Mouse (Mus musculus) intestine, embryonic 15.5 days (tissue): ENCODE measurements around the gene Rhbdd3. TPM values are rescaled to one million over a fixed set of nuclear protein-coding genes. Genes with fewer than 3 reads are reported as not detected.
"Not testable (repeated sequence)": the region's sequence is repeated elsewhere in the genome, so short reads cannot be mapped to it uniquely, and the experiment has no call there.

Source experiments
- ATAC-seq: fragments of 200-750 bp; cut with Nextera tagmentation; 2 replicates; pipeline ENCODE4 v1.8.0; 2017; ENCODE audit warnings: moderate TSS enrichment, moderate library complexity
- H3K27ac ChIP-seq: fragments of 300-500 bp; sonication (generic); 2 replicates; pipeline ENCODE4 v1.5.1; 2015; ENCODE audit warnings: mild to moderate bottlenecking, inconsistent platforms
- H3K27me3 ChIP-seq: fragments of 300-500 bp; sonication (generic); replicated peaks from 2 replicates; pipeline ENCODE4 v1.6.1; 2015; ENCODE audit warnings: inconsistent platforms
- H3K36me3 ChIP-seq: fragments of 300-500 bp; sonication (generic); 2 replicates; pipeline ENCODE4 v1.6.1; 2015; ENCODE audit warnings: inconsistent platforms
- H3K4me1 ChIP-seq: fragments of 300-500 bp; sonication (generic); replicated peaks from 2 replicates; pipeline ENCODE4 v1.6.1; 2015; ENCODE audit warnings: inconsistent platforms
- H3K4me2 ChIP-seq: fragments of 300-500 bp; sonication (generic); replicated peaks from 2 replicates; pipeline ENCODE4 v1.6.1; 2015; ENCODE audit warnings: mild to moderate bottlenecking, inconsistent platforms
- H3K4me3 ChIP-seq: fragments of 300-500 bp; sonication (generic); replicated peaks from 2 replicates; pipeline ENCODE4 v1.5.1; 2015; ENCODE audit warnings: inconsistent platforms
- H3K9ac ChIP-seq: fragments of 300-500 bp; sonication (generic); 2 replicates; pipeline ENCODE4 v1.6.1; 2015; ENCODE audit warnings: inconsistent platforms
- H3K9me3 ChIP-seq: fragments of 300-500 bp; sonication (generic); 2 replicates; pipeline ENCODE4 v1.6.1; 2016; ENCODE audit warnings: inconsistent platforms
- WGBS: fragments of 180-500 bp; shearing (Covaris S2); methylation state at CpG from one replicate; pipeline ENCODE4 v1.1.7; 2015; 5-methylcytosine and 5-hydroxymethylcytosine counted together
- polyA plus RNA-seq: library from polyadenylated mRNA; unstranded; fragments of >200 nt; fragmentation: Nextera tagmentation; extraction: Ambion mirVana; gene quantifications from 2 replicates; pipeline ENCODE4 v1.2.1, GENCODE M21; 2015

Rhbdd3 gene
- polyA plus RNA-seq, 1 experiment from 2014 or later: 27.5 TPM

GRCm38 (mm10) chr11:5074882-5075281, 23.8 kb upstream of the Rhbdd3 start:
- no peaks in the 10 kb centered on the region for H3K9me3 ChIP-seq
- 70% methylated on average over 4 of the region's 4 CpGs for WGBS

GRCm38 (mm10) chr11:5075760-5076159, 23.0 kb upstream of the Rhbdd3 start:
- no peaks in the 10 kb centered on the region for H3K9me3 ChIP-seq

More at GRCm38 (mm10) chr11:5074882-5075281, 23.8 kb upstream of the Rhbdd3 start:
- Histone ChIP-seq H3K36me3 (peaks cover 42% of the 10 kb centered on the region), H3K27ac (no peak overlapping the region), H3K4me1 (no peaks in the 10 kb centered on the region), H3K9ac (no peak overlapping the region), H3K4me3 (no peak overlapping the region), H3K4me2 (no peak overlapping the region), H3K27me3 (no peaks in the 10 kb centered on the region)
- ATAC-seq: no peak

GRCm38 (mm10) chr11:5076843-5077242, 21.9 kb upstream of the Rhbdd3 start:
- H3K4me2 ChIP-seq, H3K27ac ChIP-seq, H3K9me3 ChIP-seq, H3K9ac ChIP-seq, H3K4me1 ChIP-seq, H3K27me3 ChIP-seq, H3K4me3 ChIP-seq: not testable (repeated sequence)
- H3K36me3 ChIP-seq: peaks cover 40% of the 10 kb centered on the region
- ATAC-seq: peak; percentile 29; the same call in 1 of the 2 replicates
- 79% methylated on average over 4 of the region's 5 CpGs for WGBS

More at GRCm38 (mm10) chr11:5075760-5076159, 23.0 kb upstream of the Rhbdd3 start:
- Histone ChIP-seq H3K9ac (no peak overlapping the region), H3K27me3 (no peaks in the 10 kb centered on the region), H3K36me3 (peaks cover 41% of the 10 kb centered on the region), H3K4me3 (no peak overlapping the region), H3K4me2 (no peak overlapping the region), H3K27ac (no peak overlapping the region), H3K4me1 (no peaks in the 10 kb centered on the region)
- no peak for ATAC-seq

GRCm38 (mm10) chr11:5089147-5089546, 9.6 kb upstream of the Rhbdd3 start:
- H3K27ac ChIP-seq: no peak overlapping the region
- no peak for ATAC-seq
- WGBS: 96% methylated on average over 1 of the region's 1 CpGs
- no peak overlapping the region for H3K4me2 ChIP-seq
- H3K4me1 ChIP-seq: 0 out of 2 replicates have a peak, but pooled peaks cover 2% of the 10 kb centered on the region
- H3K9ac ChIP-seq: no peak overlapping the region
- H3K36me3 ChIP-seq: peaks cover 48% of the 10 kb centered on the region
- no peak overlapping the region for H3K4me3 ChIP-seq
- no peaks in the 10 kb centered on the region for H3K9me3 ChIP-seq
- H3K27me3 ChIP-seq: no peaks in the 10 kb centered on the region

- Histone ChIP-seq H3K9me3 (no peaks in the 10 kb centered on the region), H3K36me3 (peaks cover 28% of the 10 kb centered on the region), H3K9ac (no peak overlapping the region), H3K4me1 (peaks cover 11% of the 10 kb centered on the region), H3K27me3 (no peaks in the 10 kb centered on the region), H3K4me2 (no peak overlapping the region), H3K4me3 (no peak overlapping the region), H3K27ac (no peak overlapping the region)
- no peak for ATAC-seq
- 34% methylated on average over 2 of the region's 2 CpGs for WGBS
Observed at GRCm38 (mm10) chr11:5091706-5092105, 7.0 kb upstream of the Rhbdd3 start.

- Histone ChIP-seq H3K27me3 (no peaks in the 10 kb centered on the region), H3K27ac (no peak overlapping the region), H3K9ac (no peak overlapping the region), H3K36me3 (peaks cover 2% of the 10 kb centered on the region; the same call in 1 of the 2 replicates), H3K4me1 (peaks cover 19% of the 10 kb centered on the region), H3K4me2 (peak overlapping the region; percentile 12; the same call in 1 of the 2 replicates), H3K9me3 (no peaks in the 10 kb centered on the region), H3K4me3 (no peak overlapping the region)
- 78% methylated on average over 5 of the region's 5 CpGs for WGBS
- ATAC-seq: no peak
Observed at GRCm38 (mm10) chr11:5095877-5096276, 2.8 kb upstream of the Rhbdd3 start.

GRCm38 (mm10) chr11:5096480-5097020, 2.2 kb upstream of the Rhbdd3 start:
- Histone ChIP-seq H3K4me1 (peaks cover 25% of the 10 kb centered on the region), H3K36me3 (peaks cover 2% of the 10 kb centered on the region; the same call in 1 of the 2 replicates), H3K4me2 (peak overlapping the region; percentile 74), H3K27me3 (no peaks in the 10 kb centered on the region), H3K9me3 (no peaks in the 10 kb centered on the region), H3K9ac (no peak overlapping the region), H3K27ac (no peak overlapping the region), H3K4me3 (peak overlapping the region; percentile 99)
- WGBS: 55% methylated on average over 8 of the region's 8 CpGs
- ATAC-seq: no peak

- Histone ChIP-seq H3K4me3 (peak overlapping the region; percentile 99), H3K9ac (peak overlapping the region; percentile 99), H3K27me3 (no peaks in the 10 kb centered on the region), H3K9me3 (no peaks in the 10 kb centered on the region), H3K4me1 (peaks cover 23% of the 10 kb centered on the region), H3K4me2 (peak overlapping the region; percentile 74), H3K36me3 (no peaks in the 10 kb centered on the region), H3K27ac (peak overlapping the region; percentile 96)
- under 1% methylated on average over 44 of the region's 44 CpGs for WGBS
- ATAC-seq: no peak
Observed at GRCm38 (mm10) chr11:5098035-5098735, 541 bp upstream of the Rhbdd3 start.

GRCm38 (mm10) chr11:5099576-5100183, 954 bp downstream of the Rhbdd3 start:
- under 1% methylated on average over 31 of the region's 31 CpGs for WGBS
- peak; percentile 82 for ATAC-seq
- Histone ChIP-seq H3K9ac (peak overlapping the region; percentile 99), H3K27me3 (no peaks in the 10 kb centered on the region), H3K27ac (peak overlapping the region; percentile 96), H3K4me2 (peak overlapping the region; percentile 81), H3K4me1 (peaks cover 23% of the 10 kb centered on the region), H3K36me3 (peaks cover 6% of the 10 kb centered on the region), H3K4me3 (peak overlapping the region; percentile 99), H3K9me3 (no peaks in the 10 kb centered on the region)

GRCm38 (mm10) chr11:5100283-5100682, 1.6 kb downstream of the Rhbdd3 start:
- 2% methylated on average over 7 of the region's 7 CpGs for WGBS
- peaks cover 6% of the 10 kb centered on the region for H3K36me3 ChIP-seq
- peak overlapping the region; percentile 81 for H3K4me2 ChIP-seq
- peaks cover 23% of the 10 kb centered on the region for H3K4me1 ChIP-seq
- H3K9ac ChIP-seq: peak overlapping the region; percentile 99
- H3K27ac ChIP-seq: peak overlapping the region; percentile 96
- no peak for ATAC-seq
- H3K27me3 ChIP-seq: no peaks in the 10 kb centered on the region
- no peaks in the 10 kb centered on the region for H3K9me3 ChIP-seq
- peak overlapping the region; percentile 99 for H3K4me3 ChIP-seq

- H3K27ac ChIP-seq: no peak overlapping the region
- peak overlapping the region; percentile 81 for H3K4me2 ChIP-seq
- peak overlapping the region; percentile 99; the same call in 1 of the 2 replicates for H3K9ac ChIP-seq
- peaks cover 9% of the 10 kb centered on the region for H3K36me3 ChIP-seq
- 38% methylated on average over 5 of the region's 5 CpGs for WGBS
- H3K4me1 ChIP-seq: peaks cover 22% of the 10 kb centered on the region
- no peaks in the 10 kb centered on the region for H3K27me3 ChIP-seq
- no peaks in the 10 kb centered on the region for H3K9me3 ChIP-seq
- peak overlapping the region; percentile 99; the same call in 1 of the 2 replicates for H3K4me3 ChIP-seq
- ATAC-seq: no peak
Observed at GRCm38 (mm10) chr11:5100801-5101200, 2.1 kb downstream of the Rhbdd3 start.

- Histone ChIP-seq H3K4me3 (no peak overlapping the region), H3K27me3 (no peaks in the 10 kb centered on the region), H3K4me1 (peaks cover 15% of the 10 kb centered on the region), H3K9me3 (no peaks in the 10 kb centered on the region), H3K27ac (0 out of 2 replicates have a peak overlapping the region, but pooled peaks have one; percentile 32), H3K36me3 (peaks cover 9% of the 10 kb centered on the region), H3K9ac (peak overlapping the region; percentile 99; the same call in 1 of the 2 replicates), H3K4me2 (peak overlapping the region; percentile 81; the same call in 1 of the 2 replicates)
- WGBS: 78% methylated on average over 6 of the region's 6 CpGs
- ATAC-seq: no peak
Observed at GRCm38 (mm10) chr11:5101641-5102040, 2.9 kb downstream of the Rhbdd3 start.
